Mouse (Mus musculus) liver, embryonic 15.5 days (tissue): ENCODE measurements around the gene Gm7168. TPM values are rescaled to one million over a fixed set of nuclear protein-coding genes. Genes with fewer than 3 reads are reported as not detected.
"Not testable (repeated sequence)": the region's sequence is repeated elsewhere in the genome, so short reads cannot be mapped to it uniquely, and the experiment has no call there.

ENCODE experiments used
- ATAC-seq: fragments of 200-750 bp; cut with Nextera tagmentation; 2 replicates; pipeline ENCODE4 v1.8.0; 2017; ENCODE audit warnings: moderate number of reproducible peaks, mild to moderate bottlenecking, moderate library complexity; ENCODE audit not compliant: insufficient read depth
- H3K27ac ChIP-seq: fragments of 300-500 bp; sonication (generic); replicated peaks from 2 replicates; pipeline ENCODE4 v1.5.1; 2015; ENCODE audit warnings: mild to moderate bottlenecking, inconsistent platforms
- H3K27me3 ChIP-seq: fragments of 300-500 bp; sonication (generic); 2 replicates; pipeline ENCODE4 v1.6.1; 2015; ENCODE audit warnings: mild to moderate bottlenecking, inconsistent platforms
- H3K36me3 ChIP-seq: fragments of 300-500 bp; sonication (generic); replicated peaks from 2 replicates; pipeline ENCODE4 v1.6.1; 2015; ENCODE audit warnings: moderate library complexity, mild to moderate bottlenecking, inconsistent platforms
- H3K4me1 ChIP-seq: fragments of 300-500 bp; sonication (generic); replicated peaks from 2 replicates; pipeline ENCODE4 v1.6.1; 2015; ENCODE audit warnings: inconsistent platforms
- H3K4me2 ChIP-seq: fragments of 300-500 bp; sonication (generic); 2 replicates; pipeline ENCODE4 v1.6.1; 2015; ENCODE audit warnings: moderate library complexity, mild to moderate bottlenecking, inconsistent platforms
- H3K4me3 ChIP-seq: fragments of 300-500 bp; sonication (generic); replicated peaks from 2 replicates; pipeline ENCODE4 v1.5.1; 2015; ENCODE audit warnings: mild to moderate bottlenecking, inconsistent platforms
- H3K9ac ChIP-seq: fragments of 300-500 bp; sonication (generic); 2 replicates; pipeline ENCODE4 v1.6.1; 2015; ENCODE audit warnings: moderate library complexity, mild to moderate bottlenecking, inconsistent platforms
- H3K9me3 ChIP-seq: fragments of 300-500 bp; sonication (generic); replicated peaks from 2 replicates; pipeline ENCODE4 v1.6.1; 2016; ENCODE audit warnings: inconsistent platforms
- WGBS: fragments of 180-500 bp; shearing (Covaris S2); methylation state at CpG from one replicate; pipeline ENCODE4 v1.1.7; 2015; ENCODE audit warnings: mixed read lengths; ENCODE audit not compliant: insufficient replicate concordance; 5-methylcytosine and 5-hydroxymethylcytosine counted together
- polyA plus RNA-seq: library from polyadenylated mRNA; unstranded; fragments of >200 nt; fragmentation: Nextera tagmentation; extraction: Ambion mirVana; gene quantifications from 2 replicates; pipeline ENCODE4 v1.2.1, GENCODE M21; 2015

The Gm7168 gene
- polyA plus RNA-seq, 1 experiment from 2014 or later: not detected

DNA sequence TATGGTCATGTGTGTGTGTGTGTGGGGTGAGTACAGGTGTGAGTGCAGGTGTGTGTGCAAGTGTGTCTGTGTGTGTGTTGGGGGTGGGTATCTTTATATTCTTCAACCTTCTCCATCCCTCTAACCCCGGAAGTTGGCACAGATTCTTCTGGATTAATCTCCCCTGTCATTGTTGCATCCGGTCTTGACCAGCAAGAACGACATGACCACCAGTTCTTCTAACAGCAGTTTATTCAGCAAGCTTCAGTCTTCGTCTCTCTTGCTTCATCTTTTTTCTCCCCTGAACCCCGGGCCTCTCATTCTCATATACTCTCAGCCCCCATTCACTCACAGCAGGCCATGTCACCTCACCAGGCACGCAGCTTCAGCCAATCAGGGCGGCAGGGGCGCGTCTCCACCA is 17.8 kb upstream of the Gm7168 start:
- H3K36me3 ChIP-seq: no peaks in the 10 kb centered on the region
- no peak overlapping the region for H3K4me2 ChIP-seq
- no peak overlapping the region for H3K9ac ChIP-seq
- H3K27me3 ChIP-seq: no peaks in the 10 kb centered on the region
- no peak overlapping the region for H3K4me3 ChIP-seq
- WGBS: 50% methylated on average over 9 of the region's 9 CpGs
- no peaks in the 10 kb centered on the region for H3K9me3 ChIP-seq
- no peak for ATAC-seq
- no peaks in the 10 kb centered on the region for H3K4me1 ChIP-seq
- no peak overlapping the region for H3K27ac ChIP-seq

DNA sequence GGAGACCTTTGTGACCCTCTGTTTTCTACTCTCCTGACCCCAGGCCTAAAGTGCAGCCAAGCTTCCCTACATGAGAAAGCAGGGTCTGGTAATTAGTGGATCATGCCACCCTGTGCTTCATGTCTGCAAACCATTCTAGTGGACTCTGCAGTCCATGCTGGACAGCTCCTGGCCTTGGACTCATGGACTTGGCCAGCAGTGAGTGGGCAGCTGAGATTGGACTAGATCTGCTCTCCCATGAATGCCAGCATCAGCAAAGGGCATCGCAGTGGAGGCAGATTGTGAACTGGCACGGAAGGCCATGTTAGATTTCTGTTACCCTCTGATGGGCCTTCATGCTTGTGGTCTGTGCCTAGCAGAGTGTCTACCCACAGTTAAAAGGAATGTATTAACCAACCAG is 12.8 kb upstream of the Gm7168 start:
- 72% methylated on average over 2 of the region's 2 CpGs for WGBS
- H3K4me2 ChIP-seq: not testable (repeated sequence)

DNA sequence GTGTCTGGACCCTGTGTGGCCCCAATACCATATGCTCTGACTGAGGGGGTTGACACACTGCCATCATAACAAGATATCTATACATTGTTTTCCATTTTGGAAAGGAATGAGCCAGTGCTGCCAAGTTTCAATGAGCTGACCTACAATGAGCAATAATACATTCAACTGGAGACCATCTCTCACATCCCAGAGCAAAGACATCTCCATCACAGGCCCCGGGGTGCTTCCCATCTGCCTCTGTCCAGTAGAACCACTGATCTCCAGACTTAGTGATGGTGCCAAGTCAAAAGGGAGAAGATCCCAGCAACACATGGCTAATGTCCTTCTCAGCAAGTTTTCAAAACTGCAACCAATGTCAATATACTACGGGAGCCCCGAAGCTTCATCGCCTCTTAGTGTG is 10.4 kb upstream of the Gm7168 start:
- no peaks in the 10 kb centered on the region for H3K36me3 ChIP-seq
- H3K4me1 ChIP-seq: no peaks in the 10 kb centered on the region
- H3K4me3 ChIP-seq: no peak overlapping the region
- H3K27me3 ChIP-seq: no peaks in the 10 kb centered on the region
- no peaks in the 10 kb centered on the region for H3K9me3 ChIP-seq
- no peak for ATAC-seq
- H3K4me2 ChIP-seq: no peak overlapping the region
- H3K9ac ChIP-seq: no peak overlapping the region
- 73% methylated on average over 4 of the region's 4 CpGs for WGBS
- no peak overlapping the region for H3K27ac ChIP-seq

More for the DNA sequence above, 12.8 kb upstream of the Gm7168 start:
- not testable (repeated sequence) for H3K27me3 ChIP-seq, H3K36me3 ChIP-seq, H3K9ac ChIP-seq, H3K4me1 ChIP-seq, H3K9me3 ChIP-seq, H3K4me3 ChIP-seq, H3K27ac ChIP-seq, ATAC-seq

DNA sequence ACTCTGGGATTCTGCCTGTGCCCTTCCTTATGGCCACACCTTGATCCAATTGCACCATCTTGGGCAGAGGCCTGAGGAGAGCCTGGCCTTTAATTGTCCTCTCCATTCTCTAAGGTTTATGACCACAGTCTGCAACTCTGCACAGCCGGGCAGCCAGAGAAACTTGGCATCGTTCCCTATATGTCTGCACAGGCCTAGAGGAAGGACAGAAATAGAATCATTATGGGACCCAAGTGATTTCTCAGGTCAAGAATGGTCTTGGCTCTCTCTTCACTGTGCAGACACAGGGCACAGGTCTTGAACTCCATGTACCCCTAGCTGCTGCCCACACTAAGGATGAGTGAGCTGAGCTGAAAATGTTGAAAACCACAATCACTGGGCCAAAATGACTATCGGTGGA is 9.5 kb upstream of the Gm7168 start:
- ATAC-seq: no peak
- no peaks in the 10 kb centered on the region for H3K36me3 ChIP-seq

DNA sequence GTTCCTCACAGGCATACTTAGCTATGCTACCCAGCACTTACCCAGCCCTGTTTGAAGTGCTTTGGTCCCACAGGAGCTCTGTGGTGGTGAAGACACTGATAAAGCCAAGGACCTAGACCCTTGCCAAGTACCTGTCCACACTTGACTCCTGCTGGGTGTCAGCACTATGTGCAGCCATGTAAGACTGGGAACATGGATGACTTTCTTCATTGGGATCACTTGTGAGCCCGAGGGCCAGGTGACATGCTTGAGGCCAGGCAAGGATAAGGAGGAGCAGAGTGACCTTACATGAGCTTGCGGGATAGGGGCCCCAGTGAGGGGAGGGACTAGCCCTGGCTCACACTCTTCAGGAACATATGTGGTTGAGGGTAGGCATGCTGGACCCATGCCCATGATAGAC is 8.9 kb upstream of the Gm7168 start:
- H3K4me3 ChIP-seq, H3K27ac ChIP-seq, H3K4me2 ChIP-seq, H3K4me1 ChIP-seq, H3K9me3 ChIP-seq, ATAC-seq, H3K9ac ChIP-seq, H3K36me3 ChIP-seq, H3K27me3 ChIP-seq: not testable (repeated sequence)
- WGBS: 66% methylated on average over 2 of the region's 2 CpGs

More for the DNA sequence above, 9.5 kb upstream of the Gm7168 start:
- H3K4me1 ChIP-seq: no peaks in the 10 kb centered on the region
- no peak overlapping the region for H3K9ac ChIP-seq
- WGBS: 55% methylated on average over 3 of the region's 3 CpGs
- H3K27ac ChIP-seq: no peak overlapping the region
- no peak overlapping the region for H3K4me3 ChIP-seq
- H3K9me3 ChIP-seq: no peaks in the 10 kb centered on the region
- no peaks in the 10 kb centered on the region for H3K27me3 ChIP-seq
- H3K4me2 ChIP-seq: no peak overlapping the region

- H3K4me1 ChIP-seq: no peaks in the 10 kb centered on the region
- no peak overlapping the region for H3K9ac ChIP-seq
- no peak overlapping the region for H3K4me3 ChIP-seq
- no peak overlapping the region for H3K27ac ChIP-seq
- no peak overlapping the region for H3K4me2 ChIP-seq
- WGBS: 33% methylated on average over 1 of the region's 1 CpGs
- H3K36me3 ChIP-seq: no peaks in the 10 kb centered on the region
- H3K27me3 ChIP-seq: no peaks in the 10 kb centered on the region
- no peaks in the 10 kb centered on the region for H3K9me3 ChIP-seq
- ATAC-seq: no peak
These were observed 7.7 kb upstream of the Gm7168 start for GRCm38 (mm10) chr17:13940487-13940886.

- H3K4me1 ChIP-seq, H3K9ac ChIP-seq, H3K9me3 ChIP-seq, ATAC-seq, H3K27me3 ChIP-seq, H3K27ac ChIP-seq, H3K36me3 ChIP-seq, H3K4me2 ChIP-seq, H3K4me3 ChIP-seq: not testable (repeated sequence)
- WGBS: 40% methylated on average over 1 of the region's 1 CpGs
These were observed 3.4 kb downstream of the Gm7168 start for GRCm38 (mm10) chr17:13951570-13951969.

DNA sequence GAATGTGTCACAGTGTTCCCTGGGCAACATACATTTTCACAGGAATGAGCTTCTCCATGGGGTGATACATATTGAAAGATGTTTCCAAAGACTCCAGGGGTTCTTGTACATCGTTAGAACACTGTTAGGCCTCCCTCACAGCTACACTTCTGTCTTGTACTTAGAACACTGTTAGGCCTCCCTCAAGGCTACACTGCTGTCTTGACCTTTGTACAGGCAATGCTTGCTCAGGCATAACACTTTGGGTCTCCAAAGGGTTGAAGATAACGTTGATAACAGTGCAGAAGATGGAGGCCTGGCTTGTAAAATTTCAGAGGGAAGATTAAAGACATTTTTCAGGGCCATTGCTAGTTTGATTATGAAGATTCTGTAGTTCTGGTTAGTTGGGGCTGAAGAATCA is 10.0 kb downstream of the Gm7168 start:
- 42% methylated on average over 1 of the region's 2 CpGs for WGBS
- ATAC-seq: not testable (repeated sequence)

GRCm38 (mm10) chr17:13962245-13962644 is 14.1 kb downstream of the Gm7168 start:
- H3K4me2 ChIP-seq, H3K27ac ChIP-seq, H3K4me1 ChIP-seq, H3K4me3 ChIP-seq, H3K9ac ChIP-seq, H3K27me3 ChIP-seq, ATAC-seq, H3K36me3 ChIP-seq, H3K9me3 ChIP-seq: not testable (repeated sequence)
- WGBS: 58% methylated on average over 3 of the region's 3 CpGs

More for the DNA sequence above, 10.0 kb downstream of the Gm7168 start:
- not testable (repeated sequence) for H3K27me3 ChIP-seq, H3K4me3 ChIP-seq, H3K36me3 ChIP-seq, H3K9me3 ChIP-seq, H3K27ac ChIP-seq, H3K9ac ChIP-seq, H3K4me1 ChIP-seq, H3K4me2 ChIP-seq

DNA sequence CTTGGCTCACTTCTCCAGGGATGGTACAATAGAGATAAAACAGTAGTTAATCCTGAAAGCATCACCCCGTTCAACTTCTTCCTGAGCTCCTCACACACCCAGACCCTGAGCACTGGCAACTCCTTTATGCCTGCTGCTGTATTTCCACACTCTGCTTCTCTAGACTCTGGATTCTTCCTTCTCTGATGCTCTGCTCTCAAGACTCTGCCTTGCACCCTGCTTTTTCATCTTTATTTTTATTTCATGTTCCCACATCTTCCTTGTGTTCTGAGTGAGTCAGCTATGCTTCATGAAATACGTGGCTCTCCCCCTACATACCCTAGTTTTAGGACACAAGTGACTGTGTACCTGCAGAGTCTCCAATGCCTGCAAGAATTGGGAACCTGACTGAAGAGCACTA is 16.9 kb downstream of the Gm7168 start:
- not testable (repeated sequence) for H3K4me1 ChIP-seq, H3K27ac ChIP-seq, H3K36me3 ChIP-seq, ATAC-seq, H3K9ac ChIP-seq, H3K4me2 ChIP-seq, H3K9me3 ChIP-seq, H3K27me3 ChIP-seq, H3K4me3 ChIP-seq
- 31% methylated on average over 1 of the region's 2 CpGs for WGBS

DNA sequence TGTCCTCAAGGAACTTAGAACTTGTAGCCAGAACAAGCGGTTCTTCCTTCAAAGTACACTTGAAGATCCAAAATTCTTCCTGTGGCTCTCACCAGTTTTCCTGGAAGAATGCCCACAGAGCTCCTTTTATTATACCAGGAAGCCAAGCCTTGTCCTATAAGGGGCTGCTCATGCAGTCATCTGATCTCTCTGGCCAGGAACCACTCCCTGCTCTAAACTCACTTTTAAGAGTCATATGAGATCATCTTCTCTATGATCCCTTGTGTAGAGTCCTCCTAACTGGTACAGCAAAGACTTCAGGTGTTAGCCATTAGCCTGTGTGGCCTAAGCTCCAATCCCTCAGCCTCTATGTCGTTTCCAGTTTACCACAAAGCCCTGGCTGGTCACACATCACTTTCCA is 21.7 kb downstream of the Gm7168 start:
- H3K9ac ChIP-seq, ATAC-seq, H3K27me3 ChIP-seq, H3K9me3 ChIP-seq, H3K4me3 ChIP-seq, H3K4me1 ChIP-seq, H3K4me2 ChIP-seq, H3K27ac ChIP-seq, H3K36me3 ChIP-seq: not testable (repeated sequence)
- WGBS: 43% methylated on average over 1 of the region's 2 CpGs

DNA sequence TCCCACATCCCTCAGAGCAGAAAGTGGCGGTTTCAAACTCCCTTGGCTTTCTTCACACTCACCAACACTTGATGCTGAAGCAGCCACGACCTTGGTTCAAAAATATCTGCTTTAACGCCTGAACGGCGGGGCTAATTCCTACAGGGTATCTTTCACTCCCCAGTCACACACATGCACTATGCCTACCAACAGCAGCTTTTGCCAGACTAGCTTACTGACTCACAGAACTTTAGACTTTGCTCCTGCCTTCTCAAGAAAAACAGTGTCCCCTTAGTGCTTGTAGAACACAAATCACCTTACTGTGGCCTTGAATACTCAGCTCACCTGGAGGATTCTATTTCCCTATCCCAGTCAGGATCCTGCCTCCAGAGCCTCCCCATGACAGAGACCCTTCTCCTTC is 22.6 kb downstream of the Gm7168 start:
- not testable (repeated sequence) for ATAC-seq, H3K4me1 ChIP-seq, H3K27ac ChIP-seq, H3K9me3 ChIP-seq, H3K4me3 ChIP-seq, H3K9ac ChIP-seq, H3K27me3 ChIP-seq, H3K4me2 ChIP-seq, H3K36me3 ChIP-seq
- WGBS: 74% methylated on average over 5 of the region's 5 CpGs
